Mouse (Mus musculus) hindbrain, embryonic 11.5 days (tissue): ENCODE results near the gene Hbb-bs. TPM values are rescaled to one million over a fixed set of nuclear protein-coding genes. Genes with fewer than 3 reads are reported as not detected.
"Not testable (repeated sequence)": the region's sequence is repeated elsewhere in the genome, so short reads cannot be mapped to it uniquely, and the experiment has no call there.

ENCODE experiments used
- ATAC-seq: fragments of 200-750 bp; cut with Nextera tagmentation; 2 replicates; pipeline ENCODE4 v1.8.0; 2017; ENCODE audit warnings: mild to moderate bottlenecking, moderate TSS enrichment, moderate library complexity; ENCODE audit not compliant: low FRiP score
- DNase-seq: peaks from one replicate; pipeline ENCODE4 v3.0.0-alpha.2; 2015; ENCODE audit warnings: low spot score
- H3K27ac ChIP-seq: fragments of 300-500 bp; sonication (generic); 2 replicates; pipeline ENCODE4 v1.5.1; 2014; ENCODE audit warnings: mild to moderate bottlenecking, low read depth, low read length
- H3K27me3 ChIP-seq: fragments of 300-500 bp; sonication (generic); 2 replicates; pipeline ENCODE4 v1.6.1; 2014; ENCODE audit warnings: mild to moderate bottlenecking, low read length, moderate library complexity, mixed read lengths; ENCODE audit not compliant: control insufficient read depth, insufficient read depth
- H3K36me3 ChIP-seq: fragments of 300-500 bp; sonication (generic); 2 replicates; pipeline ENCODE4 v1.6.1; 2014; ENCODE audit warnings: mild to moderate bottlenecking, low read length, moderate library complexity, mixed read lengths; ENCODE audit not compliant: control insufficient read depth, insufficient read depth
- H3K4me1 ChIP-seq: fragments of 300-500 bp; sonication (generic); replicated peaks from 2 replicates; pipeline ENCODE4 v1.6.1; 2014; ENCODE audit warnings: low read length, mixed read lengths; ENCODE audit not compliant: control insufficient read depth, insufficient read depth
- H3K4me2 ChIP-seq: fragments of 300-500 bp; sonication (generic); replicated peaks from 2 replicates; pipeline ENCODE4 v1.6.1; 2014; ENCODE audit warnings: mild to moderate bottlenecking, low read depth, low read length
- H3K4me3 ChIP-seq: fragments of 300-500 bp; sonication (generic); 2 replicates; pipeline ENCODE4 v1.5.1; 2014; ENCODE audit warnings: low read depth, low read length
- H3K9ac ChIP-seq: fragments of 300-500 bp; sonication (generic); 2 replicates; pipeline ENCODE4 v1.6.1; 2014; ENCODE audit warnings: low read depth, low read length
- H3K9me3 ChIP-seq: fragments of 300-500 bp; sonication (generic); 2 replicates; pipeline ENCODE4 v1.6.1; 2016; ENCODE audit warnings: low read length; ENCODE audit not compliant: control insufficient read depth
- WGBS: fragments of 180-500 bp; shearing (Covaris S2); extraction: QIAGEN DNeasy Blood & Tissue Kit; methylation state at CpG from one replicate; pipeline ENCODE4 v1.1.7; 2014; 5-methylcytosine and 5-hydroxymethylcytosine counted together
- polyA plus RNA-seq: library from polyadenylated mRNA; unstranded; fragments of >200 nt; fragmentation: Nextera tagmentation; extraction: Ambion mirVana; gene quantifications from 2 replicates; pipeline ENCODE4 v1.2.1, GENCODE M21; 2014

Hbb-bs gene
- polyA plus RNA-seq, 1 experiment from 2014 or later: 266 TPM

GRCm38 (mm10) chr7:103824597-103824996 lies 3.3 kb downstream of the Hbb-bs start:
- Histone ChIP-seq H3K9me3 (no peaks in the 10 kb centered on the region), H3K9ac (no peak overlapping the region), H3K27me3 (no peaks in the 10 kb centered on the region), H3K36me3 (no peaks in the 10 kb centered on the region), H3K4me1 (no peaks in the 10 kb centered on the region), H3K4me2 (no peak overlapping the region), H3K4me3 (no peak overlapping the region), H3K27ac (no peak overlapping the region)
- no peak for ATAC-seq
- DNase-seq: no peak
- WGBS: 91% methylated on average over 2 of the region's 2 CpGs

- not testable (repeated sequence) for H3K27ac ChIP-seq, ATAC-seq, H3K4me2 ChIP-seq, H3K4me1 ChIP-seq, H3K9ac ChIP-seq, H3K36me3 ChIP-seq, DNase-seq, H3K9me3 ChIP-seq, H3K27me3 ChIP-seq, H3K4me3 ChIP-seq
- 100% methylated on average over 1 of the region's 2 CpGs for WGBS
Observed at GRCm38 (mm10) chr7:103815085-103815484, 12.8 kb downstream of the Hbb-bs start.

- H3K4me3 ChIP-seq: no peak within 1 kb of the TSS
- no peaks in the 10 kb centered on the region for H3K4me1 ChIP-seq
- no peak within 1 kb of the TSS for H3K9ac ChIP-seq
- no peak for ATAC-seq
- no peaks in the 10 kb centered on the region for H3K27me3 ChIP-seq
- H3K36me3 ChIP-seq: no peaks in the 10 kb centered on the region
- no peak within 1 kb of the TSS for H3K27ac ChIP-seq
- H3K9me3 ChIP-seq: no peaks in the 10 kb centered on the region
- H3K4me2 ChIP-seq: no peak within 1 kb of the TSS
- WGBS: 87% methylated on average over 3 of the region's 3 CpGs
- DNase-seq: no peak
Observed at GRCm38 (mm10) chr7:103813766-103814165, 14.1 kb downstream of the Hbb-bs start, which contains the start of gene Hbb-bt. Gene Hbb-bt, minus strand, starts transcription at chr7:103813996.

DNA sequence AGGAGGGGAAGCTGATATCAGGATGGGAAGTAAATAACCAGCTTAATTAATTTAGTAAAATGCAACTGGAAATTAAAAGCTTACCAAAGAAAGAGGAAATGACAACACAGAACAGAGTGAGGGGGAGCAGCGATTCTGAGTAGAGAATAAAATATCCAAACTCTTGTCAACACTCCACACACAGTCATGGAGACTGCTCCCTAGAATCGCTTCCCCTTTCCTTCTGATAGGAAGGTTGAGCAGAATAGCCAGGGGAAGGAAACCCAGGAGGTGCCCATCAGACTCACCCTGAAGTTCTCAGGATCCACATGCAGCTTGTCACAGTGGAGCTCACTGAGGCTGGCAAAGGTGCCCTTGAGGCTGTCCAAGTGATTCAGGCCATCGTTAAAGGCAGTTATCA lies 14.7 kb downstream of the Hbb-bs start:
- not testable (repeated sequence) for DNase-seq, H3K4me1 ChIP-seq, H3K4me3 ChIP-seq, H3K9me3 ChIP-seq, H3K27ac ChIP-seq, H3K9ac ChIP-seq, H3K4me2 ChIP-seq, ATAC-seq, H3K27me3 ChIP-seq, H3K36me3 ChIP-seq
- no CpG with 5 or more reads among the region's 3 CpGs for WGBS

GRCm38 (mm10) chr7:103812174-103812573 lies 15.7 kb downstream of the Hbb-bs start:
- Histone ChIP-seq H3K9ac (no peak overlapping the region), H3K27me3 (no peaks in the 10 kb centered on the region), H3K4me3 (no peak overlapping the region), H3K9me3 (no peaks in the 10 kb centered on the region), H3K27ac (no peak overlapping the region), H3K4me1 (no peaks in the 10 kb centered on the region), H3K36me3 (no peaks in the 10 kb centered on the region), H3K4me2 (no peak overlapping the region)
- ATAC-seq (no peak), DNase-seq (no peak)
- 75% methylated on average over 1 of the region's 1 CpGs for WGBS

- no peaks in the 10 kb centered on the region for H3K4me1 ChIP-seq
- H3K4me3 ChIP-seq: no peak overlapping the region
- no peaks in the 10 kb centered on the region for H3K27me3 ChIP-seq
- WGBS: 87% methylated on average over 1 of the region's 1 CpGs
- no peak overlapping the region for H3K27ac ChIP-seq
- no peak overlapping the region for H3K9ac ChIP-seq
- DNase-seq: no peak
- H3K4me2 ChIP-seq: no peak overlapping the region
- H3K36me3 ChIP-seq: no peaks in the 10 kb centered on the region
- H3K9me3 ChIP-seq: no peaks in the 10 kb centered on the region
- ATAC-seq: no peak
Observed at GRCm38 (mm10) chr7:103811223-103811845, 16.6 kb downstream of the Hbb-bs start.

DNA sequence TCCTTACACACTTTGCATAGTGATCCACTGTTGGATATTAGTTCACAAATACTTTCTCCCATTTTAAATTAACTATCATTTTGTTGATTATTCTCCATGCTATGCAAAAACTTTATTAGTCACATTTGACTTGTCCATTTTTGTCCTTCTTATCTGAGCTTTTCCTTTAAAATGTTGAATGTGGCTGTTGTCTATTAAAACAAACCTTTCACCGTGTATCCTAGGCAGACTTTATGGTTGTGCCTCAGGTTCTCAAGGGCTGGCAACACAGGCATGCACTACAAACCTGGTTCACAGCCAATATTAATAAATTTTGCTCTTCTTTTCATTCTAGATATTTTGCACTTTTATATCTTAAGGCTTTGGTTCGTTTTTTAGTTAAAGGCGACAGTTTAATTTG lies 17.1 kb downstream of the Hbb-bs start:
- DNase-seq (no peak), ATAC-seq (no peak)
- Histone ChIP-seq H3K27ac (no peak overlapping the region), H3K9me3 (no peaks in the 10 kb centered on the region), H3K27me3 (no peaks in the 10 kb centered on the region), H3K4me2 (no peak overlapping the region), H3K9ac (no peak overlapping the region), H3K36me3 (no peaks in the 10 kb centered on the region), H3K4me1 (no peaks in the 10 kb centered on the region), H3K4me3 (no peak overlapping the region)
- 83% methylated on average over 3 of the region's 3 CpGs for WGBS

- no peak overlapping the region for H3K4me2 ChIP-seq
- H3K9me3 ChIP-seq: no peaks in the 10 kb centered on the region
- 97% methylated on average over 1 of the region's 1 CpGs for WGBS
- H3K9ac ChIP-seq: no peak overlapping the region
- no peak overlapping the region for H3K4me3 ChIP-seq
- no peaks in the 10 kb centered on the region for H3K4me1 ChIP-seq
- no peak for DNase-seq
- no peaks in the 10 kb centered on the region for H3K36me3 ChIP-seq
- no peak overlapping the region for H3K27ac ChIP-seq
- no peak for ATAC-seq
- no peaks in the 10 kb centered on the region for H3K27me3 ChIP-seq
Observed at GRCm38 (mm10) chr7:103810296-103810695, 17.6 kb downstream of the Hbb-bs start.

GRCm38 (mm10) chr7:103809801-103810155 lies 18.1 kb downstream of the Hbb-bs start:
- no peak for ATAC-seq
- Histone ChIP-seq H3K27me3 (no peaks in the 10 kb centered on the region), H3K36me3 (no peaks in the 10 kb centered on the region), H3K27ac (no peak overlapping the region), H3K9ac (no peak overlapping the region), H3K4me2 (no peak overlapping the region), H3K4me1 (no peaks in the 10 kb centered on the region), H3K4me3 (no peak overlapping the region), H3K9me3 (no peaks in the 10 kb centered on the region)
- no peak for DNase-seq
- WGBS: 77% methylated on average over 1 of the region's 1 CpGs
